Mouse (Mus musculus) erythroblast, embryonic 14.5 days (primary cell): ENCODE measurements around the gene Hist1h4h. TPM values are rescaled to one million over a fixed set of nuclear protein-coding genes. Genes with fewer than 3 reads are reported as not detected.

ENCODE experiments used
- H3K27me3 ChIP-seq: 2 replicates; pipeline ENCODE4 v1.6.1; 2012; ENCODE audit warnings: inconsistent platforms; ENCODE audit not compliant: control insufficient read depth
- H3K36me3 ChIP-seq: 2 replicates; pipeline ENCODE4 v1.6.1; 2012; ENCODE audit warnings: mild to moderate bottlenecking, inconsistent platforms; ENCODE audit not compliant: control insufficient read depth
- H3K4me1 ChIP-seq: 2 replicates; pipeline ENCODE4 v1.6.1; 2012; ENCODE audit warnings: inconsistent platforms; ENCODE audit not compliant: control insufficient read depth
- H3K4me3 ChIP-seq: replicated peaks from 2 replicates; pipeline ENCODE3; 2012; ENCODE audit warnings: moderate library complexity, mild to moderate bottlenecking, inconsistent platforms
- H3K9me3 ChIP-seq: 2 replicates; pipeline ENCODE4 v1.6.1; 2012; ENCODE audit warnings: low read length, inconsistent platforms, mixed read lengths; ENCODE audit not compliant: control insufficient read depth
- GATA1 ChIP-seq: IDR thresholded peaks from 2 replicates; pipeline ENCODE4 v1.6.1; 2012; ENCODE audit warnings: low read length, inconsistent platforms, mixed read lengths
- TAL1 ChIP-seq: IDR thresholded peaks from 3 replicates; pipeline ENCODE4 v1.6.1; 2012; ENCODE audit warnings: low read length, inconsistent platforms, mixed read lengths
- polyA plus RNA-seq: library from polyadenylated mRNA; stranded (reverse); fragments of >175 nt; gene quantifications from 2 replicates; pipeline ENCODE4 v1.2.3, GENCODE M21; 2012

Hist1h4h gene
- polyA plus RNA-seq, 1 experiment = 19.7 TPM

DNA sequence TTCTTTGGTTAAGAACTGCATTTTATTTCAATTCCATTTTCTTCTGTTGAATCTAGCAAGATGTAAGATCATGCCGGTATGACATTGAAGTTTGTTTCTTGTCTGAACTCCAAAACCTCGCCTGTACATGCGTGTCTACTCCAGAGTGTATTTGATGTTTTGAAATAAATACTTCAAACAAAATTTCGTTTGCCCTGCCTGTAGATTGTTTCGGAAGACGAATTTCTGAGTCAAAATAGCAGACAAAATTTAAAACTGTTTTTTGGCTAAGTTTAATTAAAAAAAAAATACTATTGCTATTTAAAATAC is 12.6 kb upstream of the Hist1h4h start:
- no peaks in the 10 kb centered on the region for H3K27me3 ChIP-seq
- H3K36me3 ChIP-seq = no peaks in the 10 kb centered on the region
- peak overlapping the region; percentile 71 for H3K4me3 ChIP-seq
- H3K4me1 ChIP-seq = peaks cover 42% of the 10 kb centered on the region
- H3K9me3 ChIP-seq = no peaks in the 10 kb centered on the region
- TF ChIP-seq GATA1 = no peak
- TF ChIP-seq TAL1 = no peak

DNA sequence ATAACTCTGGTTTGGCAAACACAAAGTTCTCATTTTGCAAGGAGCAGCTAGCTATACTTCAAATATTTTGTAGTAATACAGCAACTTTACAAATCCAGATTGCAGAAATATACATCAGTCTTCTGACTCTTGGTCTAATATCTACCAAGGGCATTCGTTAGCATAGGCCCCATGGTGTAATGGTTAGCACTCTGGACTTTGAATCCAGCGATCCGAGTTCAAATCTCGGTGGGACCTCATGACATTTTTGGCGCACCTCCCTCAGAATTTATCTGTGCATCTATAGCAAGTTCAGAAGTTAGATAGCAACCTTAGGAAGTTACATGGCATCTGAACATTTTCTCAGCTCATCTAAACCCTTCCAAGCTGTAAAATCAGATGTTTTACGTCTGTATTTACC is 12.0 kb upstream of the Hist1h4h start:
- Histone ChIP-seq H3K4me1 (peaks cover 38% of the 10 kb centered on the region), H3K4me3 (peak overlapping the region; percentile 71), H3K27me3 (no peaks in the 10 kb centered on the region), H3K9me3 (no peaks in the 10 kb centered on the region), H3K36me3 (no peaks in the 10 kb centered on the region)
- peak; percentile 89 for TF ChIP-seq GATA1
- TF ChIP-seq TAL1 = no peak

DNA sequence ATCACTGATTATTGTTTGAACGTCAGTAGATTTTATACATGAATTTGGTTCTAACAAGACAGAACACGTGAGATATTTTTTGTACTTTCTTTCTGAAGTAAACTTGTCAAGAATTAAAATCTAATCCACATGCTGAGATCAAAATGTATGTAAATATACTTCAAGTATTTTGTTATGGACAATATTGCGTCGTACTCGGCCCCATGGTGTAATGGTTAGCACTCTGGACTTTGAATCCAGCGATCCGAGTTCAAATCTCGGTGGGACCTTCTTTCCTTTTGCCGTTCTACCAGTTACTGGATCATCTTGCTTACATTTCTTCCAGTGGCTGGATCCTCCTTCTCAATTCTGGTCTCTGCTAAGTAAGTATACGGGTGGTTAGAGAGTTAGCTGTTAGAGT is 11.4 kb upstream of the Hist1h4h start:
- TF ChIP-seq TAL1 (no peak), GATA1 (no peak)
- H3K9me3 ChIP-seq = no peaks in the 10 kb centered on the region
- H3K4me1 ChIP-seq = peaks cover 42% of the 10 kb centered on the region
- H3K4me3 ChIP-seq = peak overlapping the region; percentile 71
- no peaks in the 10 kb centered on the region for H3K27me3 ChIP-seq
- H3K36me3 ChIP-seq = no peaks in the 10 kb centered on the region

DNA sequence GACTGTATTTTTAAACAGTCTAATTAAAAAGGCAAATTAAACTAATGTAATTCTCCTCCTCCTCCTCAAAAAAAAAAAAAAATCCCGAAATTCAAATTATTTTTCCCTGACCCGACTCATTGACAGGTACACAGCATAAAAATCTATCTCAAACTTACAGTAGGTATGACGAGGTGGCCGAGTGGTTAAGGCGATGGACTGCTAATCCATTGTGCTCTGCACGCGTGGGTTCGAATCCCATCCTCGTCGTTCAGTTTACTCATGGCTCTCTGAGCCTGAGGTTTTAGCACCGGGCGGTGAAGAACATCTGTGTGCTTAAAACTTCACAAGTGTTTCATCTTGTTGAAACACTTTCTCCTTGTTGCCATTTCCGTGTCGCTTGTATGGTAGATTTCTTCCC is 9.1 kb upstream of the Hist1h4h start:
- TF ChIP-seq GATA1 (no peak), TAL1 (no peak)
- H3K36me3 ChIP-seq = no peaks in the 10 kb centered on the region
- peaks cover 57% of the 10 kb centered on the region for H3K4me1 ChIP-seq
- peak overlapping the region; percentile 56 for H3K4me3 ChIP-seq
- no peaks in the 10 kb centered on the region for H3K9me3 ChIP-seq
- no peaks in the 10 kb centered on the region for H3K27me3 ChIP-seq

DNA sequence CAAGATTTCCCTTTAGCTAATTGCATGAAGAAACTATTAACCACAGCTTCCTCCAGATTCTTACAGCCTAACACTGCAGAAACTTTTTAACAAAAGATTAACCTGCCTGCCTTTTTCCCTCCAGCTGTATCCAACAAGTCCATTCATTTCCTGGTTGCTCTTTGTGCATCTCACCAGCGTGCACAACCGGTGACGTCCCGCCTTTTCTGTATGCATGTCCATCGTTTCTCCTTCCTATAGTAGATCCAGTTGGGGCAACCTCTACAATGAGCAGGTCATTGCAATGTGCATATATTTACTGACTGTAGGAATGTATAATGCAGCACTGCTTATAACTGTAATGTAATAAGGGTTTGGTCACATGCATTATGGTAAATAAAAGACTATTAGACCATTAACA is 6.9 kb upstream of the Hist1h4h start:
- no peak overlapping the region for H3K4me3 ChIP-seq
- TF ChIP-seq TAL1 (no peak), GATA1 (no peak)
- H3K36me3 ChIP-seq = no peaks in the 10 kb centered on the region
- peaks cover 61% of the 10 kb centered on the region for H3K4me1 ChIP-seq
- no peaks in the 10 kb centered on the region for H3K9me3 ChIP-seq
- H3K27me3 ChIP-seq = no peaks in the 10 kb centered on the region

DNA sequence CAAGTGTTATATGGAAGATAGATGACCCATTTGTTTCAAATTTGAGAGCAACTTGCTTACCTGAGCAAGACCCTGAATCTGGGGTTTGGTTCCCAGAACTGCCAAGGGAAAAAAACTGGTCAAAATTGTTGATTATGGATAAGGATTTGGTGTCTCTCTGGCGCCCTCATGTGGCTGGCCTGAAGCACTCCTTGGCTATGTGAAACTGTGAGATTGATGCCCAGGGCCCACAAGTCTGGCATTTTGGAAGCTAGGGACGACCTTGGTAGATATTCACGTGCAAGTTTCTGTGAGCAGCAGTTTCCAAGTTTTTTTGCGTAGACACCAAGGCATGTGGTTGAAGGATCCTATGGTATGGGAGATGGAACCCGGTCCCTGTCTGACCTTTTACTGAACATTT is 6.2 kb upstream of the Hist1h4h start:
- H3K4me1 ChIP-seq = peaks cover 62% of the 10 kb centered on the region

DNA sequence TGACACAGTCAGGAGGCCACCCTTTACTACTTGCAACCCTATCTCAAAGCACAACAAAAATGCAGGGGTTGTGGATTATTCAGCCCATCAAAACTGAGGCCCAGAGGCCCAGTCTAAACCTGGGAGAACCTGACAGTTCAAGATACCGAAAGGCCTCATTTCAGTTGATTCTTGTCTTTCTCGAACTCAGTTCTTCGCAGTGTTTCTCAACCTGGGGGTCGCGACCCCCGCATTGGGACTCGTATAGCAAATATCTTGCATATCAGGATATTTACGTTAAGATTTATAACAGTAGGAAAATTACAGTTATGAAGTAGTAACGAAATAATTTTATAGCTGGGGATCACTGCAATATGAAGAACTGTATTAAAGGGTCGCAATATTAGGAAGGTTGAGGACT is 4.9 kb upstream of the Hist1h4h start:
- TF ChIP-seq TAL1 (no peak), GATA1 (no peak)
- Histone ChIP-seq H3K4me3 (peak overlapping the region; percentile 59), H3K9me3 (no peaks in the 10 kb centered on the region), H3K4me1 (peaks cover 54% of the 10 kb centered on the region), H3K36me3 (no peaks in the 10 kb centered on the region), H3K27me3 (no peaks in the 10 kb centered on the region)

More for the DNA sequence above, 6.2 kb upstream of the Hist1h4h start:
- Histone ChIP-seq H3K9me3 (no peaks in the 10 kb centered on the region), H3K36me3 (no peaks in the 10 kb centered on the region), H3K27me3 (no peaks in the 10 kb centered on the region), H3K4me3 (no peak overlapping the region)
- TF ChIP-seq GATA1 (no peak), TAL1 (no peak)

DNA sequence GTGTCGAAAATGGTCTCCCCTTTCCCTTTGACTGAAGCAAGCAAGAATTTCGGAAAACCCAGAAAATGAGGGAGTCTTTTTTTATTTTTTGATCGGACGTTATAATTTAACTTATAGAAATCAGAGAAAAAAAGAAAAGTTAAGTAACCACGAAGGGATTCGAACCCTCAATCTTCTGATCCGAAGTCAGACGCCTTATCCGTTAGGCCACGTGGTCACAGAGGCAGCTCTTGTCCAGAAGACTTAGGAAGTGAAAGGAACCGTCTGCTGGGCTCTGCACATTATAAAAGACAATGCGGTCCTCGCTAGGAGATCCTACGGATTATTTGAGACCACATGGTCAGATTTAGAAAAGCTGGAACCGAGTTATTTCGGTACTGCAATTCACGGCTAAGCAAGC is 4.5 kb upstream of the Hist1h4h start:
- TF ChIP-seq GATA1 (no peak), TAL1 (no peak)
- Histone ChIP-seq H3K4me3 (peak overlapping the region; percentile 59), H3K27me3 (no peaks in the 10 kb centered on the region), H3K4me1 (peaks cover 51% of the 10 kb centered on the region), H3K9me3 (no peaks in the 10 kb centered on the region), H3K36me3 (no peaks in the 10 kb centered on the region)

DNA sequence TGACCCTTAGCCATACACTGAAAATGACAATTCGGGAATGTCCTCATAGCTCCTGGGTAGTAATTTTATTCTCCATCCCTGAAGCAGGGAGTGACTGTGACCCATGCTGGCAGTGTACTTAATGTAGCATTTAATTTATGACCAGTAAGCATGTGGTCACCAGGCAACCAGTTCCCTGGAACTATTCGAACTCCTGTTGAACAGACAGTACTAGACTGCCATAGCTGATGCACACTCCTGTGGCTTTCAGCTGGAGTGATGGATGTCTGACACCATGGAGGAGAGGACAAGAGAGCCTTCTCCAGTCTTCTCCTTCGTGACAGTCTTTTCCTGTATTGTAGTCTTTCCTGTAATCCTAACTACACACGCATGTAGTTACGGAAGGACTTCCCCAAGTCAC is 1.8 kb upstream of the Hist1h4h start:
- Histone ChIP-seq H3K9me3 (no peaks in the 10 kb centered on the region), H3K27me3 (no peaks in the 10 kb centered on the region), H3K4me3 (peak overlapping the region; percentile 24), H3K36me3 (no peaks in the 10 kb centered on the region), H3K4me1 (peaks cover 59% of the 10 kb centered on the region)
- TF ChIP-seq GATA1 = no peak
- TF ChIP-seq TAL1 = no peak

DNA sequence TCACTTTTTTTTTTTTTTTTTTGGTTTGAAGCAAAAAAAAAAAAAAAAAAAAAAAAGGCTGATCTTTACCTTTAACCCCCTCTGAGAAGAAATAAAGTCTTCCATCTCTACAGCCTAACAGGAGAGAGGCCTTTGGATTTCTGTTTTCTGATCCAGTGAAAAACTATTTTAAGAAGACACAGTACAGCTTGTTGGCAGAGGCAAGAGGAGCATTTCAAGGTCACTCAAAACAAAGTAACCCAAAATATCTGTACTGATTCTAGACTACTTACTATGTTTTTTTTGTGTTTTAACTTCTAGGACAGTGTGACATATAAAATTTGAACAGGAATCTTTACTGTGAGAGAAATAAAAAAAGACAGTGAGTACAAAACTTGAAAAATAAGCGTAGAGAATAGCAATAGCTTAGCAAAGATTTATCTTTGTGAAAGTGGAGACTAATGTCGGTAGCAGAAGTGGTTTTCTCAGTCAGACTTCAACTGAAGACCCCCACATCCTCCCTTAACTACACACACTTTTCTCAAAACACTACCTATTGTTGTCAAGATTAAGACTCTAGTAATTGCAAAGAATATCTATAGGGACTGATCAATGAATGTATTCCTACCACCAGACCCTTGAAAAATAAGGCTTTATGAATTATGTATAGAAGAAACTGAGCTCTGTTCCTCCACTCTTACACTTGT is 1.2 kb upstream of the Hist1h4h start:
- no peaks in the 10 kb centered on the region for H3K27me3 ChIP-seq
- no peaks in the 10 kb centered on the region for H3K36me3 ChIP-seq
- H3K9me3 ChIP-seq = no peaks in the 10 kb centered on the region
- H3K4me3 ChIP-seq = peak overlapping the region; percentile 80
- TF ChIP-seq TAL1 (no peak), GATA1 (no peak)
- peaks cover 55% of the 10 kb centered on the region for H3K4me1 ChIP-seq
